Mouse (Mus musculus) thymus, postnatal 10 days (tissue): ENCODE measurements at regions not wholly inside any gene's neighbourhood (a gene's known extent, or its start where the extent isn't known, plus 50 kb on each side); places are given as distances from the start of the nearest gene placed in this dataset.

Experiments used
- DNase-seq, 2 experiments: peaks; one replicate each; pipeline ENCODE4 v3.0.0; 2021; ENCODE audit warnings: low spot score in 2 of 2

- no peak for DNase-seq
These were observed 154.7 kb upstream of the Tox3 start for GRCm38 (mm10) chr8:90502879-90503278.

GRCm38 (mm10) chr8:90499315-90499714 is 151.2 kb upstream of the Tox3 start:
- no peak for DNase-seq

- DNase-seq = no peak
These were observed 148.6 kb upstream of the Tox3 start for GRCm38 (mm10) chr8:90496658-90497163.

GRCm38 (mm10) chr8:90495943-90496371 is 147.8 kb upstream of the Tox3 start:
- DNase-seq = no peak

GRCm38 (mm10) chr8:90492521-90493225 is 144.5 kb upstream of the Tox3 start:
- DNase-seq = no peak

GRCm38 (mm10) chr8:90491691-90492090 is 143.5 kb upstream of the Tox3 start:
- DNase-seq = no peak

GRCm38 (mm10) chr8:90490734-90491441 is 142.7 kb upstream of the Tox3 start:
- no peak for DNase-seq

GRCm38 (mm10) chr8:90486556-90486955 is 138.4 kb upstream of the Tox3 start:
- no peak for DNase-seq

GRCm38 (mm10) chr8:90478149-90478548 is 130.0 kb upstream of the Tox3 start:
- DNase-seq = no peak

- no peak for DNase-seq
These were observed 125.9 kb upstream of the Tox3 start for GRCm38 (mm10) chr8:90474066-90474465.

- DNase-seq = no peak
These were observed 122.7 kb upstream of the Tox3 start for GRCm38 (mm10) chr8:90470826-90471225.

GRCm38 (mm10) chr8:90463708-90464107 is 115.6 kb upstream of the Tox3 start:
- DNase-seq = peak; percentile 5 to 37

GRCm38 (mm10) chr8:90455321-90455720 is 107.2 kb upstream of the Tox3 start:
- no peak for DNase-seq

GRCm38 (mm10) chr8:90454130-90454529 is 106.0 kb upstream of the Tox3 start:
- no peak for DNase-seq

- no peak for DNase-seq
These were observed 93.1 kb upstream of the Tox3 start for GRCm38 (mm10) chr8:90441058-90441851.

GRCm38 (mm10) chr8:90414021-90414420 is 65.9 kb upstream of the Tox3 start:
- DNase-seq = no peak
